Mouse (Mus musculus) gastrocnemius, postnatal 36 days (tissue): ENCODE measurements around the gene Pop7. TPM values are rescaled to one million over a fixed set of nuclear protein-coding genes. Genes with fewer than 3 reads are reported as not detected.

Source experiments
- DNase-seq, 2 experiments: peaks; one replicate each; pipeline ENCODE4 v3.0.0; 2022
- intact Hi-C: fragments of 180-260 bp; cut with DNase I; formaldehyde crosslinking; loops from one replicate; pipeline ENCODE4 v1.15.1; 2025
- total RNA-seq, 2 experiments: library from RNA; stranded (reverse); gene quantifications; 2 replicates each; pipeline ENCODE4 v1.2.3; 2021

Gene Pop7
- total RNA-seq, 2 experiments from 2014 or later: 8.6 to 9.9 TPM

DNA sequence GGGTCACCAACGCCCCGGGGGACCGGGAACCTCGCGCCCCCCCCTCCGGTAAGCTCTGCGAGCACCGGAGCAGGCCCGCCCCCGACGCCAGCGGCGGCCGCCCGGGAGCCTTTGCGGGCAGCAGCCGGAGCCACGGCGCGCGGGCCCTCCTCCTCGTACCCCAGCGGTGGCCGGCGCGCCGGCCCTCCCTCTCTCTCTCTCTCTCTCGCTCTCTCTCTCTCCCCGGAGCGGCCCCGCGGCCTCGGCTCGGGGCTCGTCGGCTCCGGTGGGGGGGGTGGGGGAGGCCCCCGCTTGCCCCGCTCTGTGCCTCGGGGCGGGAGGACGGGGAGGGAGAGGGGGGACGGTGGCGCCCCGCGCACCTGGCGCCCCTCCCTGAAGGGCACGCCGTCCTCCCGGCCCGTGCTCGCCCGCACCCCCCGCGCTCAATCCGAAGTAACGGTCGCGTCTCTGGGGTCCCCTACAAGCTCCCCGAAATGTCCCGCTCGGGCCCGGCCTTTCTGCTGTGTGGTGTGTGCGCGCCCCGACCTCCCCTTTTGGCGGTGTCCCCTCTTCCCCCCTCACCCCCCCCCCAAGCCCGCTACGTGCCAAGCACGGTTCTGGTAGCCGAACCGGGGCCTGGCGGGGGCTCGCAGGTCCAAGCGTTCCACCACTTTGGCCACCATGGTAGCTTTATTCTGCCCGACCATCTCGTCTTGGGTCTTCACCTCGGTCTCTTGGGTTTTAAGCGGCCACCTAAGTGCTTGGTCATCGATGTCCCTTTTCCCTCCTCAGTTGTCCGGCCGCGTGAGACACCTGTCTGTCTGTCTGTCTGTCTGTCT, 8.5 kb upstream of the Pop7 start:
- DNase-seq: no peak
- intact Hi-C loops: no loop called here

DNA sequence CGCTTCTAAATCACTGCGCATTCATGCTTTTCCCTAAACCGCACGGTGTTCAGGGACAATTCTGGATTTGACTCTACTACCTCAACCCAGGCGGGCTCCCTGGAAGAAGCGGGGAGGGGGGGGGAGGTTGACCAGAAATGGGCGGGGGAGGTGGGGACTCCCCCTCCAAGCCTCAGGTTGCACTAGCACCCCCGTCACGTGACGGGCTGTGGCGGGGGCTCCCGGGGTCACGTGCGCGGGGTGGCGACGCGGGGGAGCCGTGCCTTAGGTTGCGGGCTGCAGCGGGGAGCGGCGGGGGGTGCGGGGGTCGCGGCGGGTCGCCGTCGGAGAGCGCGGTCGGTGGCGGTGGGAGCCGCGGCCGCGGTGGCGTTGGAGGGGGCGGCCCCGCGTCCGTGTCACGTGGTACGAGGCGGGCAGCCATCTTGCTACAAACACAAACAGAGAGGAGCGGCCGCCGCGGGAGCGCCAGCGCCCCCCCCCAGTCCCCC, 7.7 kb upstream of the Pop7 start:
- intact Hi-C loops: no loop called here

DNA sequence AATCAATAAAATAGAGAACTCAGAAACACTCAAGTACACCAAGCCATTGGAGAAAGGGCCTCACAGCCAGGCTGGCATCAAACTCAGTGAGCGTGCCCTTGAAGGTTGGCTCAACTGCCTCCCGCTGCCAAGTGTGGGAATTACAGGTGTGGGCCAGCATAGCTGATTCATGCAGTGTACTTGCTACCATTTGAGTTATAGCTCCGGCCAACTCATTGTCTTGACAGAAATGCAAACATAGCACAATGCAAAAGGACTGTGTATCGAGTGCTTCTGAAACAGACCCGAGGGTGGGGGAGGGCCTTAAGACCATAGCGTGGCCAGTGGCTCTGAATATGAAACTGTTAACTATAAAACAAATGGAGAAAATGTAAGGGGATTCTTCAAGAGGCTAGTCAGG, 1.7 kb upstream of the Pop7 start:
- DNase-seq: no peak
- intact Hi-C loops: loop anchor here (5.0 to 10.0 kb wide), 2 partner anchors 192 to 251 kb away; partner anchors contain the start of gene Trip6

More for the DNA sequence above, 7.7 kb upstream of the Pop7 start:
- DNase-seq: peak; percentile 70 to 86

- peak in 1 of 2 experiments; percentile 79 for DNase-seq
- intact Hi-C loops: loop anchor here (5.0 to 10.0 kb wide), 2 partner anchors 190 to 252 kb away; partner anchors contain the start of gene Trip6
These were observed 371 bp upstream of the Pop7 start for GRCm38 (mm10) chr5:137502667-137503110.

DNA sequence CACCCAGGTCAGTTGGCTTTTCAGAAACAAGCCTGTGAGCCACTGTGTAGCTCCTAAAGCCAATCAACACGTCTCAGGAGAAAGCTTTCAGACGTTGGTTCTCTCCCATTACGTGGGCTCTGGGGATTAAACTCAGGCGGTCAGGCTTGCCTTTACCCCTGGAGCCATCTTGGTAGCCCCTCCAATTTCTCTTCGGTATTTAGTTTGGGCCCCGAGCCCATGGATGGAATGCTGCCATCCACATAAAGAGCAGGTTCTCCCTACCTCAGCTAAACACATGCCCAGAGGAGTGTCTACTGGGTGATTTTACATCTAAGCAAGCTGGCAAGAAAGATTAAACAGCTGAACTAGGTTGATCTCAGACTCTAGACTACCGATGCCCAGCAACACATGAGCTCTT, 2.1 kb downstream of the Pop7 start:
- intact Hi-C loops: loop anchor here (5.0 to 10.0 kb wide), 2 partner anchors 188 to 255 kb away; partner anchors contain the start of gene Trip6
- no peak for DNase-seq

DNA sequence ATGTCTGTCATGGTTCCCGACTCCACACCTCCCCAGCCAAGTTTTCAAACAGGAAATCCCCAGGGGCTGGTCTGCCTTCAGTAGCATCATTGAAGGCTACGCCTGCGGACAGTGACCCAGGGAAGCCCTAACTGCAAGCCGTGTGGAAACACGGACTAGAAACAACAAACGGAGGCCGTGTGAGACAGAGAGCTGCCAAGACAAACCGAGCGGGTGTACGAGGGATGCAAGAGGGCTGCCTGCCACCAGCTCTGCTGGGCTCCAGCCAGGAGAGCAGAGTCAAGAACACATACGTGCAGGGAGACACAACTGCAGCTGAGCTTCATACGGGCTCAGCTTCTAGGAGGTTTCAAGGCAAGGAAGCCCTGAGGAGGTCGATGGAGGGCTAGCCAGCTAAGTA, 8.5 kb downstream of the Pop7 start:
- no peak for DNase-seq
- intact Hi-C loops: no loop called here

DNA sequence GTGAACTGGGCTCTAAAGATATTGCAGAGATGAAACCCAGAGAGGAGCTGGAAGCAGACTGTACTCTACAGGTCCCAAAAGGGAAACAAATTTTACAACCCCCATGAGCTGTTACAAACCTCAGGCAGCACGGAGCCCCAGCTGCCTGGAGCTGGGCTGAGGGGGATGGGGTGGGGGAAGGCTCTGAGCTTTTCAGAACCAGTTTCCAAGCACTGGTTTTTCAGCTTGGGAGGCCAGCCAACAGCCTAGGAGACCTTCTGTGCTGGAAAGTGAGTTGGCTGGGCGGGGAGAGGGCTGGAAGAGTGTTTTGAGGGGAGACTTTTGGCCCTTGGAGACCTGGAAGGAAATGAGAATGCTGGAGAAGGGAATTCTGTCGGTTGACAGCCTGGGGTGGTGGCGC, 10.8 kb downstream of the Pop7 start:
- intact Hi-C loops: no loop called here
- peak; percentile 20 to 59 for DNase-seq

DNA sequence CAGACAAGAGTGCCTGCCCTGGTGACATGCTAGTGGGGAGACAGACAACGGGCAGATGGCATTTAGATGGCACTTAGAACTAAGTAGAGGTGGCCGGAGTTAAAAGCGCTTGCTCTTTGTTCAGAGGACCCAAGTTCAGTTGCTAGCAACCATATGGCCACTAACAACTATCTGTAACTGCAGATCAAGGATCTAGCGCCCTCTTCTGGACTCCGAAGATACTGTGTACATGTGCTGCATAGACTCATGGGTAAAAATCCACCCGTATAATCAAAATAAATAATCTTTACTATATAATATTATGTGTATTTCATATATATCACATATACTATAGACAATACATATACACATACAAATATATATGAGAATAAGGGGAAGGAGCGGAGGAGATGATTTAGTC, 14.7 kb downstream of the Pop7 start:
- intact Hi-C loops: no loop called here
- no peak for DNase-seq

- DNase-seq: no peak
- intact Hi-C loops: no loop called here
These were observed 16.5 kb downstream of the Pop7 start for GRCm38 (mm10) chr5:137485851-137486155.

DNA sequence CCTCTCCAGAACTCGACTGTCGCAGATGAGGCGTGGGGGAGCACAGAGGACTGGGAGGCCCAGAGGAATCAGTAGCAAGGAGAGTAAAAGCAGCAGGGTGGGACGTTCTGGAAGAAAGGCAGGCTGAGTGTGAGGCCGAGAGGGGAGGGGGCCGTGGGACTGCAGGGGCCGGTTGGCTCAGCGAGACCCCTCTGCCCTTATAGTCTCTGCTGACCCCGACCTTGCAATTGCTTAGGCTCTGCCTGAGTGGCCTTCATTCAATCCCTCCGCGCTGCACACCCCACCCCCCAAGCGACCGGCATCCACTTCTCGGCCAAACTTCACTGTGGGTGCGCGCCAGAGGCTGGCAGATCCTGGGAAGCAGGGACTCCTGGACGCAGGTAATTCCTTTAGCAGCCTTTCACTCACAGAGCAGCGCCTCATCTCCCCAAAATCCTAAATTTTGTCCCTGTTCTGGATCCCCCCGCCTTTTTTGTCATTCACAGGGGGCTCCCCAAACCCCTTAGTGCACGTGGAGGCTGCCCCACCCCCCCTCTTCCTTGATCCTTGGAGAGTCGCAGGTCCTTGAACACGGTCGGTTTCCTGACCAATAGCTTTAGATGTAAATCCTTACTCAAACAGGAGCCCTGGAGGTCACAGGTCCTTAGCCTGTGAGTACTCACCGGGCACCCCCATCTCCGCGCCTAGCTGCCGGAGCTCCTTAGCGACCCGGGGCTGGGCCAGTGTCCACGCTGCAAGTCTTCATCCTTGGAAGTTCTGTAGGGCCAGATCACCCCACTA, 17.1 kb downstream of the Pop7 start:
- no peak for DNase-seq
- intact Hi-C loops: no loop called here

DNA sequence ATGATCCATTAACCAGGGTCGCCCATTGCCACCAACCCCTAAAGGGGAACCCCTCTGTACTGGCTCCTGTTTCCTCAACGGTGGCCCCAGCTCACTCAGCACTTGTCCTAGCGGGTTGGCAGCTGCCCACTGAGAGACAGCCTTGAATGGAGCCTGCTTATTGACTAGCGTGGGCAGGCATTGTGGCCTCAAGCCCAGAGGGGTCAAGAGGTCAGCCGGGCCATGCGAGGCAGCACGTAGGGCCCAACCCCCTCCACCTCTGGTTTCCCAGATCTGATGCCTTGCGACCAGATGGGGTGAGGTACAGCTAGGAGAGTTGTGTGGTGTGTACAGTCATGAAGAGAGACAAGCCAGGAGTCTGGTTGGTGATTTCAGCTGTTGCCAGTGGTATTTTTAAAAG, 20.4 kb downstream of the Pop7 start:
- intact Hi-C loops: no loop called here

GRCm38 (mm10) chr5:137481138-137481537, 21.2 kb downstream of the Pop7 start:
- intact Hi-C loops: no loop called here

More for the DNA sequence above, 20.4 kb downstream of the Pop7 start:
- no peak for DNase-seq

DNA sequence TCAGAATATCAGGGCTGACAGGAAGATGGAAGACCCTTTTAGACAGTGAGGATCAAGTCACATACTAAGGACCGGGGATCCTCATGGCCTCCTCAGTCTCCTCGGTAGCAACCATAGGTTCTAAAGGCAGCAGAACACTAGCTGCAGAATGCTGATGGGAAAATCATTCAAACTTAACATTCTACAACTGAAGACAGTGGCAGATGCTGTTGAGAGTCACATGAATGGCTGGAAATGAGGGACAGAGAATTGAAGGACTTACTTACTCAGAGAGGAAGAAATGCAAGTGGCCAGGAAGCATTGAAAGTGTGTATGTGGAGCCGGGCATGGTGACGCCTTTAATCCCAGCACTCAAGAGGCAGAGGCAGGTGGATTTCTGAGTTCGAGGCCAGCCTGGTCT, 25.4 kb downstream of the Pop7 start, which contains the start of gene Zan:
Zan (minus strand) TSS at position 101 of the 400 bp plus-strand sequence.
- no peak for DNase-seq
- intact Hi-C loops: no loop called here

More at GRCm38 (mm10) chr5:137481138-137481537, 21.2 kb downstream of the Pop7 start:
- DNase-seq: peak; percentile 57 to 74

DNA sequence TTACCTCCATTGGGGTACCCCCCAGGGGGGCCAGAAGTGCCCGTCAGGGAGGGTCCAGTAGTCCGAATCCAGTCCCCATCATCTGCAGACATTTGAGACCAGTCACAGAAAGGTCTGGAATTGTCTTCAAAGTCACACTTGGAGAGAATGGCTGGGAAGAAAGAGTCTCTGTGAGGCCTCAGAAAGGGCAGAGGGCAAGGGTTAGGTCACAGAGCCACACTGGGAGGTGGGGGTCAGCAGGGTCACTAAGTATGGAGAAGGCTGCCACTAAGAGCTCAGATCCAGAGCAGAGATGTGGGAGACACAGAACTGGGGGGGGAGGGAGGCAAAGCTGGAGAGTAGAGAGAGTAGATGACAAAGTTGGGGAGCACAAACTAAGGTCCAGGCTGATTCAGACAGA, 28.0 kb downstream of the Pop7 start:
- no peak for DNase-seq
- intact Hi-C loops: no loop called here

GRCm38 (mm10) chr5:137472252-137472904, 29.9 kb downstream of the Pop7 start:
- intact Hi-C loops: no loop called here
- DNase-seq: no peak

- DNase-seq: no peak
- intact Hi-C loops: no loop called here
These were observed 35.4 kb downstream of the Pop7 start for GRCm38 (mm10) chr5:137466946-137467345.

GRCm38 (mm10) chr5:137465049-137465448, 37.3 kb downstream of the Pop7 start:
- no peak for DNase-seq
- intact Hi-C loops: no loop called here

- no peak for DNase-seq
- intact Hi-C loops: no loop called here
These were observed 46.3 kb downstream of the Pop7 start for GRCm38 (mm10) chr5:137455866-137456591.

- no peak for DNase-seq
- intact Hi-C loops: no loop called here
These were observed 47.1 kb downstream of the Pop7 start for GRCm38 (mm10) chr5:137455206-137455605.
